Comparison of ENCODE assay signal across 31 mouse cellular contexts in genomic region chr15:46518928-46519327, GRCm38 (mm10).
"Had no signal": no experiment of that assay in that cellular context is flagged by ENCODE, and none has a peak within 500 bp of the region (broad histone marks: within the 10 kb centered on the region; RNA-seq: fewer than 3 reads in every experiment).

No protein-coding gene starts in this region.

- H3K27me3 ChIP-seq: limb, embryonic 12.5 days; limb, embryonic 13.5 days; limb, embryonic 15.5 days; liver, embryonic 12.5 days; liver, embryonic 13.5 days; liver, embryonic 15.5 days; lung, embryonic 15.5 days; megakaryocyte, embryonic 14.5 days; midbrain, embryonic 12.5 days; midbrain, embryonic 13.5 days; midbrain, embryonic 15.5 days; neural tube, embryonic 12.5 days had no signal

- H3K36me3 ChIP-seq: limb, embryonic 12.5 days; limb, embryonic 13.5 days; limb, embryonic 15.5 days; liver, embryonic 12.5 days; liver, embryonic 13.5 days; liver, embryonic 15.5 days; lung, embryonic 15.5 days; midbrain, embryonic 10.5 days; midbrain, embryonic 12.5 days; midbrain, embryonic 13.5 days; midbrain, embryonic 15.5 days; neural tube, embryonic 12.5 days had no signal

- H3K27ac ChIP-seq: limb, embryonic 12.5 days; limb, embryonic 13.5 days; limb, embryonic 15.5 days; liver, embryonic 12.5 days; liver, embryonic 13.5 days; liver, embryonic 14.5 days; liver, embryonic 15.5 days; lung, embryonic 15.5 days; macrophage; midbrain, embryonic 10.5 days; midbrain, embryonic 12.5 days; midbrain, embryonic 13.5 days; midbrain, embryonic 15.5 days; neural tube, embryonic 12.5 days had no signal

- DNase-seq: left cerebral cortex, postnatal 4 days; liver; liver, embryonic 13.5 days; liver, postnatal 0 days; lung, adult 18-20 months; lung, adult 2 months; lung, embryonic 14.5 days; lung, postnatal 10 days; lung, postnatal 14 days; lung, postnatal 36 days; lung, postnatal 4 days; midbrain, embryonic 14.5 days had no signal

- H3K9me3 ChIP-seq: limb, embryonic 12.5 days; limb, embryonic 13.5 days; limb, embryonic 15.5 days; liver, embryonic 12.5 days; liver, embryonic 13.5 days; liver, embryonic 15.5 days; lung, embryonic 15.5 days; megakaryocyte, embryonic 14.5 days; midbrain, embryonic 10.5 days; midbrain, embryonic 12.5 days; midbrain, embryonic 13.5 days; midbrain, embryonic 15.5 days; neural tube, embryonic 12.5 days had no signal

- H3K4me1 ChIP-seq: limb, embryonic 12.5 days; limb, embryonic 13.5 days; limb, embryonic 15.5 days; liver, embryonic 12.5 days; liver, embryonic 13.5 days; liver, embryonic 15.5 days; lung, embryonic 15.5 days; megakaryocyte, embryonic 14.5 days; midbrain, embryonic 10.5 days; midbrain, embryonic 12.5 days; midbrain, embryonic 13.5 days; midbrain, embryonic 15.5 days; neural tube, embryonic 12.5 days had no signal

- H3K4me3 ChIP-seq: limb, embryonic 12.5 days; limb, embryonic 13.5 days; limb, embryonic 15.5 days; liver, embryonic 12.5 days; liver, embryonic 13.5 days; liver, embryonic 15.5 days; lung, embryonic 15.5 days; megakaryocyte, embryonic 14.5 days; midbrain, embryonic 10.5 days; midbrain, embryonic 12.5 days; midbrain, embryonic 13.5 days; midbrain, embryonic 15.5 days; myocyte; neural tube, embryonic 12.5 days had no signal

- H3K9ac ChIP-seq: limb, embryonic 12.5 days; limb, embryonic 13.5 days; limb, embryonic 15.5 days; liver, embryonic 12.5 days; liver, embryonic 13.5 days; liver, embryonic 14.5 days; liver, embryonic 15.5 days; liver, postnatal 0 days; lung, embryonic 14.5 days; lung, embryonic 15.5 days; midbrain, embryonic 12.5 days; midbrain, embryonic 13.5 days; midbrain, embryonic 15.5 days; neural tube, embryonic 12.5 days had no signal

- H3K4me2 ChIP-seq: limb, embryonic 12.5 days; limb, embryonic 13.5 days; limb, embryonic 15.5 days; liver, embryonic 11.5 days; liver, embryonic 12.5 days; liver, embryonic 13.5 days; liver, embryonic 15.5 days; lung, embryonic 14.5 days; lung, embryonic 15.5 days; midbrain, embryonic 11.5 days; midbrain, embryonic 12.5 days; midbrain, embryonic 13.5 days; midbrain, embryonic 15.5 days; neural tube, embryonic 12.5 days had no signal

- ATAC-seq: liver, embryonic 12.5 days; liver, postnatal 0 days; lung, postnatal 0 days; midbrain, embryonic 13.5 days; midbrain, embryonic 15.5 days; midbrain, embryonic 16.5 days had no signal
